Mouse (Mus musculus) cerebellum, postnatal 4 days (tissue): ENCODE data around the gene Dab1.

Source experiments
- DNase-seq, 2 experiments: peaks; one replicate each; pipeline ENCODE4 v3.0.0; 2022; ENCODE audit warnings: low spot score in 2 of 2, mixed read lengths in 1 of 2

The Dab1 gene

DNA sequence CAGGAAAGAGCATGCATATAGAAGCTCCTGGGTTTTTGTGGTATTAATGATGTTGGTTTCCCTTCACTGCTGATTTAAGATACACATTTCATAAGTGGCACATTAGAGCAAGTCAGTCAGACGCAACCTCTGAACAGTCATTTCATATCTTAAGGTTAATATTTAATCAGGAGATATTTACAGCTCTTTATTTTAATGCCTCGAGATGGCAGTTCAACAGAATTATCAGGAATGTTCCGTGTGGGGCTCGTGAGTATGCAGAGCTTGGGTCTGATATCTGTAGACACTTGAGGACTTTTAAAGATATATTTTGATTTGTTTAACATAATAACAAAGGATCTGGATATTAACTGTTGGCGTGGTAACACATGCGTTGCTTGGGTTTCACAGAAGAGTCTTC, 892.7 kb downstream of the Dab1 start:
- DNase-seq = no peak

DNA sequence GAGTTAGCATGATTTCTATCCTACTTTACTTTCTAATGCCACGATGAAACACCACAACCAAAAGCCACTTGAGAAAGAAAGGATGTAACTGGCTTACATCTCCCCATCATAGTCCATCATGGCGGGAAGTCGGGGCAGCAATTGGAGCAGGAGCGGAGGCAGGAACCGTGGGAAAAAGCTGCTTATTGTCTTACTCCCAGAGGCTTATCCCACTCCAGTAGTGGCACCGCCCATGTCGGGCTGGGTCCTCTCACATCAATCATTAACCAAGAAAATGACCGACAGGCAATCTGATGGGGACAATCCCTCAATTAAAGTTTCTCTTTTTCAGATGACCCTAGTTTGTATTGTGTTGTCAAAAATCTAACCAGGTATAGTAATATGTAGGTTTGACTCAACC, 893.4 kb downstream of the Dab1 start:
- no peak for DNase-seq

DNA sequence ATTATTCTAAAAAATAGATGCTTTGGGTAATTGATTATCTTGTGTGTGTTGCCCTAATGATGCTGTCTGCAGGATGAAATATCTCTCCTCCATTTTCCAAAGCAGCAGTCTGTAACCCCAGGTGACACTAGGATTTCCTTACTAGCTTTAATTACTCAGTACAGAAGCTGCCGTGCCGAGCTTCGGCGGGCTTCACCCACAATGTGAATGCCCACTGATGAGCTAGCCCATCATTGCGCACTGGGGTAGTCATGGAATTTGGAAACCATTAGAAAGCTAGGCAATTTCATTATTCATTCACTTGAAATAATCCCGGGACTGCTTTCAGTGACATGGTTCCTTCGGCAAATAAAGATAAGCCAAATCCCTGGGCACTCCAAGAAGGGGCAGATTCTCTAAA, 894.5 kb downstream of the Dab1 start:
- no peak for DNase-seq

DNA sequence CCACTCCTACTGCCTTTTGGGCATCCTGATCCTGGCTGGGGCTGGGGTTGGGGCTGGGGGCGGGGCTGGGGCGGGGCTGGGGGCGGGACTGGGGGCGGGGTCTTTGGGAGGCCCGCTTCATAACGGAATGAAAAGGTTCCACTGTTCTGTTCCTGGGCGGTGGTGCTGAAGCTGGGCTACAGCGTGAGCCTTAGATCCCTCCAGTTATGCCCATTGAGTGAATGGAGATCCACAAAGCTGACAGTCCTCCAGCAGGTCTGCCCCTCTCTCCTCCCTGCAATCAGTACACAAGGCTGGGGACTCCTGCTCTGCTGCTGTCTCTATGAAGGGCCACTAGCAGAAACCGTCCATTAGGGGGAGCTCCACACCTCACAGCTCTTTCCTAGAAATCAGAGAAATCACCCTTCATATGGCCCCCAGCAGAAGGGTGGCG, 895.4 kb downstream of the Dab1 start:
- DNase-seq = peak in 1 of 2 experiments; percentile 21

DNA sequence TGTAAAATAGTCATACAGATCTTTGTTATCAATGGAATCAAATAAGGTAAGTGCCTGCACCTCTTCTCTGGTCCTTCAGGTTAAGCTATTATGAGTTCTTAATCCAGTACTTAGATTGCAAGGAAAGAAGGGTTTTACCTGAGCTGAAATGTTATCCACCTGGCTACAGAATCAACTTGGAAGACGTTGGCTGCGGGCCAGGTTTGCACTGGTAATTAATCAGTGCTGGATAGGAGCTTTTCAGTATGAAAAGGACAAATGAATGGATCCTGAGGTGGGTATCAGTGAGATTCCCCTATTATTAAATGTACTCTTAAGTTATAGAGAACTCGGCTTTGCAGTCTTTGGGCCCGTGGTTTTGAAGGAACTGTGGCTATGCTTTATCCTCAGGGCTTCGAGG, 896.5 kb downstream of the Dab1 start:
- DNase-seq = no peak

DNA sequence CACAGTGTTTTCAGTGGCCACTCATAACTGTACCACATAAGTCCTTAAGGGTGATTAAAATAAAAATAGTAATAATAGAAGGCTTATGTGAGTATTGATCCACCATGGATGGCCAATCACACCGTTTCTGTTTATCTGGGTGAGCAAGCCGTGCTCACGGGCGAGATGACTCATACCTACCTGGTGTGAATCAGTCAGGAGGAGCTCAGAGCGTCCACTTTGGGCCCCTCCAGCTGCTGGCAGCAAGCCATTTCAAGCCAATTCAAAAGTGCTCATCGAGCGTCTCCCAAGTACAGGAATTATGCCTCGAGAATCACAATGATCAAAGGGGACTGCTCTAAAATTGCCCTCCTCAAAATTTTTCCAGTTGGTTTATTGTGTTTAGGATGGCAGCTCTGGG, 903.2 kb downstream of the Dab1 start:
- no peak for DNase-seq

DNA sequence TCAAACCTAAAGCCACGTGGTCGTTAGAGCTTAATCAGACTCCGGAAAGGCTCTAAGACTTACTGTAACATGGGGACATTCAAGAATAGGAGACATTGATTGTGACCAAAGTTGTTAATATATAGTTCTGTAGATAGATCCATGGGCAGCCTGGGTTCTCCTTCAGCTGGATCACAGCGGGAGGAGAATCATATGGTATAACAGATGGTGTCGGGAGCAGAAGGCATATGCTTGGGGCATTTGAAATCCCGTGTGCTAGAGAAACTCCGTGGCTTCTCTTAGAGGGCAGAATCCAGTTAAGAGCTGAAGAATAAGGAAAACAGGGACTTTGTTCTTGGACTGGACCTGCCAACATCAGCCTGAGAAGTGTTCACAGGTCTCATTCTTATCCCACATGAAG, 904.6 kb downstream of the Dab1 start:
- DNase-seq = no peak

DNA sequence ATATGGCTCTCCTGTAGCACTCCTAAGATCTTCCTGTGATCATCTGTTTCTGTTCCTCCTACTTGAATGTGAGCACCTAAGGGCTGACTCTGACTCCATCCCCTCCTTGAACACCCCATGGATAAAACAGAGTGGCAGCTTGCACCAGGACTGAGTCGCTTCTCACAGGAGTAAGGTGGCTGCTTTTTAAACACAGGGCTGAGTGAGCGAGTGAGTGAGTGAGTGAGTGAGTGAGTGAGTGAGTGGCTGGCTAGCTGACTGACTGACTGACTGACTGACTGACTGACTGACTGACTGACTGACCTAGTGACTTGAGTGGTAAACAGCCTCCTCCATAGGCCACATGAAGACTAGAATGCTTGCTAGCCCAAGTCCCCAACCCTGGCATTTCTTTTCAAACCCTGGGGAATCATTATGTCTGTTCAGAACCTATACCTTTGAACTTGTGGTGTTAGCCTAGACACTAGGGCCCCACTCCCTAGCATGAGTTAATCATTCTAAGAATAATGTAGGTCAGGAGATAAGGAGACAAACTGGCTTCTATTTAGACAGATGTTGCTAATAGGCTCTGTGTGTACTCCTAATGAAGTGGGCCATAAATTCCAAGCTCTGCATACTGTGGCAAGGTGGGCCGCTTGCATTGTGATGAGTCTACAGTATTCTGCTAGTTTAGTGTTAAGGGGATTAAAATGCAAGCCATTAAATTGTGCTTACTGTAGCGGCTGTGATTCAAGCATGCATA, 910.9 kb downstream of the Dab1 start:
- DNase-seq = no peak

DNA sequence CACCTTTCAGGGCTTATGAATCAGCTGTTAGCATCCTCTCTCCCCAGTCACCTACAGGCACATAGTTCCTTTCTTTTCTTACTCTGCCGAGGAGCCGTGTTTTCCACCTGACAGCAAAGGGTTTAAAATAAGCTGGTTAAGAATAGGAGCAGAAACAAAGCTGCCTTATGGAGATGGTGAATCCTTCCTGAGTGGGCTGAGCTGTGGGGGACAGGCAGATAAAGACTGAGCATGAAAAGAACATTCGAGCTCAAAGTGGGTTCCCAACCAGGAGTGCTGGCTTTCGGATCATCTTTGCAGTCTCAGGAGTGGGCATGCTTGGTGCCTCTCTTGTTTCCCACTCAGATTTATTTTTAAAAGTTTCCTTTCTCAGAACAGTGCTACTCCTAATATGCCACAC, 913.7 kb downstream of the Dab1 start:
- DNase-seq = no peak

DNA sequence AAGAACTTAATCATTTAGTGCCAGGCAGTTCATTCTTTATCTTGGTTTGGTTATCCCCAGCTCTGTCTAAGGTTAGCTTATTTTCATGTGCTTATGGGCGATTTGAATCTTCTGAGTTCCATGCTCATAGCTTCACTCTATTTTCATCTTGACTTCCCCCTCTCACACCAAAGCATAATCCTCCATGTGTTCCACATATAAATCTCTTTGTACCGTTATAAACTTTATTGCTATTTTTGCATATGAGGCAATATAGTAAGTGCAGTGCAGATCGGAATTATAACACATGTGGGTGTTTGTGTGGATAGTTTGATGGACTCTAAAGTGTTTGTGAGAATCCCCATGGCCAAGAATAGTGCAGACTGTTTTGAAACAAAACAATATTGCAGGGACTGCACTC, 919.3 kb downstream of the Dab1 start:
- DNase-seq = no peak

DNA sequence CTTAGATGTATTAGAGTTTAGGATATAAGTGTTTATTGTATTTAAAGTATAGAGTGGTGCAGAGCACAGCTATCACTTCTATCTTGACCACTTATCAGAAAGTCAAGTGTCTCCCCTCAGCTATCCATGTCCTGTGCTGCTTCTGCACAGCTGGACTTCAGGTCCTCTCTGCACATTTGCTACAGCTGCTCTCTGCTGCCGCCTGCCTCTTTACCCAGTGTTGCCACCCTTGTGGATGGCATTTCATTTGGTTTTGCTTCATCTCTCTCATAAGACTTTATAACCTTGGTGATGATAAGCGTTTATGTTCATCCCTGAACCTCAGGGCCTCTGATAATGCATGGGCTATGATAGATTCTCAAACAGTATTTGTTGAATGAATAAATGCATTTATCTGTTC, 919.9 kb downstream of the Dab1 start:
- DNase-seq = no peak

DNA sequence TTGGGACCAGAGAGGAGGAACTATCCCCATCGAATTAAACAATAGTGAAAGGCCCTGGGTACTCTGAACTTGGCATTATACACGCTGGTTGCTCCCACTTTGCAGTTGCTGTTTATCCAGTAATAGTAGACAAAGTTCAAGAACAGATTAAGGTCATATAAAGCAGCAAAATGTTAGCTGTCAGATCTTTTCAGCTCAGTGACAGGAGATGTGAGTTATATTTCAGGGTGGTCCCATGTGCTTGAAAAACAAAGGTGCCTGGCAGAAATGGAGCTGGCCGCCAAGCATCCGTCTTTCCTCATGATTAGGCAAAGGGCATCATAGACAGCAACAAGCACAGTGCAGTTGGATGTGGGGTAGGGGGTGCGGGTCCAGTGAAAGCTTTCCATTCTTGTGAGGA, 927.9 kb downstream of the Dab1 start:
- no peak for DNase-seq

DNA sequence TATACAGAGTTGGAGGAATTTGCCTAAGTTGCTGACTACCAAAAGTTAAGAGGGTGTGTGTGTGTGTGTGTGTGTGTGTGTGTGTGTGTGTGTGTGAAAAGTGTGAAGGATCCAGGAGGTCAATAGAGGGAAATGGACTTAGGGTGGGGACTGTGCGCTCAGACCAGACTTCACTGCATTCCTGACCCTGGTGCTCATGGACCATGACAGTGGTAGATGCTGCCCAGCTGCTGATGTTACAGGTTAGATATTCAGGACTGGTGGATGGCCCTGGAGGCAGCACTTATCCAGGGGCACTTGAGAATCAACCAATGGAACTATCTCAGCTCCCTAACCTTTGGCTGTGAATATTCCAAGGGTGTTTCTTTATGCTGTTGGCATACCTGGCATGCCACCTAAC, 929.1 kb downstream of the Dab1 start:
- DNase-seq = no peak

DNA sequence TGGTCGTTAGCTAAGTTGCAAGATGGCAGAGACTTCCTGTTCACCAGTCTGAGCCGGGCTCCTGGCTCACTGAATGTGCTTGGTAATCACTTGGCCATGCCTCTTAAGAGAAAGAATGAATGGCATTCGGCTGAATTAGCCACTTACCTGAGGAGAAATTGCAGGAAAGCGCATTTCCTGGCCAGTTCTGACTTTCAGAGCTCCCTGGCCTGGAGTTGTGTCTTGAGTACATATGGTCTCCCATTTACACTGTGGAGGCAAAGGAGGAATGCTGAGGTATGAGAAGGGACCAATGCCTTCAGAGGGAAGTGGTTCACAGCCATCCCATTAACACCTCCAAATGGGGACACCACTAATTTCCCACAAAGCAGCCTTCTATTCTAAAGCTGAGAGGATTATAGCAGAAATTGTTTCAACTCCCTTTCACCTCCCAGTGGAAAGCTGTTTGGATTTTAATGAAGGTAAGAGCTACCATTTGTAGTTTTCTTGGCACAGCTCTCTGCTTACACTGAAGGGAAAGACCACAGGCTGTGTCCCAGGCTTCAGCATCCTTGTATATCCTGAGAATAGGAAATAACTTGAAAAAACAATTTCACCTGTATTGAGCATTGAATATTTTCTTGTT, 931.5 kb downstream of the Dab1 start:
- no peak for DNase-seq

DNA sequence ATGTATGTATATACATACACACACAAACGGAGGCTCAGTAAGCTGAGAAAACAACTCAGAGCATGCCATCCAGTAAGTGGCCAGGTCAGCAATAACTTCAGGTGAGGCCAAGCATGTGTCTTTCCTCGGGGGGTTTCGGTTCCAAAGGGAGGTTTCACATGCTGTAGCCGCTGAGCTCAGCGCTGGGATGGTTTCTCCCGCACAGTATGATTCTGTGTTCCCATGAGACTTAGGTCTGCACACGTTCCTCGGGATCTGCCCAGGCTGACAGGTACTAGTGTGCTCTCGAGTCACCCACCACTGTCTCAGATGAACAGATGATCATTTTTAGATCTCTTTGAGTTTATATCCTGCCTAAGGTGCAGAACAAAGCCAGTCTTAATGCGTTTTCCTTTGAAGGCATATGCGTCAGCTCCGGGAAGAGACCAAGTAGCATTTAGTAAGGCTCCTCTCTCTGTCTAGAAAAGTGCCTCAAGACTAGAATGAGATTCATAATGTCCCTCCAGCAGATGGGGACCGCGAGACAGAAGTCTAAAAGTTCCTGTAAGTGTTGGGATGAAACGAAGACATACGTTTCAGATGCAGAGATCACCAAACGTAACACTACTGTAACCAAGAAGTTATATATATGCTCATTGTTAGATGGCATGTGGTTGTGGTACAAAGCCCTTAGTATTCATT, 932.4 kb downstream of the Dab1 start:
- no peak for DNase-seq

DNA sequence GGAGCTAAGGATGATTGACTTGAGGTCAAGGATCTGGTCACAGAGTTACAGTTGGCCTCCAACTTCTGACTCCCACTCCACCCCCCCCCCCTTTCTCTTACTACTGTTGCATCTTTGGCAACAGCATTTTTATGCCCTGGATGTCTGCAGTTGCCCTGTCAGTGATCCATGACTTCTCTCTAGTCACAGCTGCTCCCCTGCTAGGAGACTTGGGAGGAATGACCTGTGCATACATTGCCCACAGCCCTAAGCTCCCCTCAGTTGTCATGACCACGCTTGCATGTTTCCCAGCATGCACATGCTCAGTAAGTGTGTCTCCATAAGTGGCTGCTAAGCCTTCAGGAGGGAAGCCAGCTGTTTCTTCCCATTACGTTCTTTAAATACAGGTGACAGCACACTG, 936.2 kb downstream of the Dab1 start:
- no peak for DNase-seq

DNA sequence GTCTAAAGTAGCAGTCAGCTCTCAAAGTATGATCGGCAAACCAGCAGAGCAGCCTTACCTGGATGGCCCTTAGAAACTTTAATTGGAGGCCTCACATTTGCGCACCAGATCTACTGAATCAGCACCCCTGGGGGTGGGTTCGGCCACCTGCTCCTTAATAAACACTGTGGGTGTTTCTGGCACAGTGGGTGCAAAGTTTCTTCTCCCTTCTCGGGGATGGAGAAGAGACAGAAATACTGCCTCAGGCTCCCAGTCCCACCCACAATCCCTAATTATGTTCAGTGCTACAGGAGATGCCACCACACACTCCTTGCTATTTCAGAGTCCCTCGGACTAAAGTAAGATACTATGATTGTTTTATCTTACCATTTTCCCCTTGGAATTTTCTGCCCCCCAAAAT, 944.4 kb downstream of the Dab1 start:
- DNase-seq = no peak

DNA sequence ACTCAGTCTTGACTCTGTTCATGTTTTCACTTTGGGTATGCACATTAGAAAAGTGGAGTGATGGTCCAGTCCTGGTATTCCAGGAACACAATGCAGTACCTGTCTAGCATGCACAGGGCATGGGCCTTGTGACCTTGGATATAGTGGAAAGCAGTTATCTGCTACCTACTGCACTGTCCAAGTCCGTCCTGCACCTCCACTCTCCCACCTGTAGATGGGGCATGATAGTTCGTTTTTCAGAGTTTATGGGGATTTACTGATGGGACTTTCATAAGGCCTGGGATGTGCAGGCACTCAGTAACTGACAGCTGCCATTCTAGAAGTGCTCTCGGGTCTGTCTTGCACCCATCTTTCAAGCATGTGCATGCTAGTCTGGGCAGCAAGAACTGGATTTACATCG, 951.4 kb downstream of the Dab1 start:
- no peak for DNase-seq

DNA sequence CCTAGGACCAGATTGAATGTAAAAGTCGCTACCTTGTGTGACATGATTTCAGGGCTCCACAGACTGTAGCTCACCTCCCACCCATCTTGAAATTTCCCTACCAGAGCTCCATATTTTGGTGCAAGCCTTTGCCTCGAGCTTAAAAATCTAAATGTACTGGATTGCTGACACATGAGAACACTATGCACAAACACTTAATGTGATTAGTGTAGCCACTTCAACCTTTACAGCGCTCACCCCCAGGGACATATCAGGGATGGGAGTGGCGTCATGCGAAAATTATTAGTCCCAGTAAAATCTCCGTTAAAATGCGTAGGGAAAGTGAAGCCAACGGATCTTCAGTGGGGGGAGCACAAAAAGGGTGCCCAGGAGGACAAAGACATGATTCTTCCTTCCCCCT, 953.3 kb downstream of the Dab1 start:
- DNase-seq = no peak

DNA sequence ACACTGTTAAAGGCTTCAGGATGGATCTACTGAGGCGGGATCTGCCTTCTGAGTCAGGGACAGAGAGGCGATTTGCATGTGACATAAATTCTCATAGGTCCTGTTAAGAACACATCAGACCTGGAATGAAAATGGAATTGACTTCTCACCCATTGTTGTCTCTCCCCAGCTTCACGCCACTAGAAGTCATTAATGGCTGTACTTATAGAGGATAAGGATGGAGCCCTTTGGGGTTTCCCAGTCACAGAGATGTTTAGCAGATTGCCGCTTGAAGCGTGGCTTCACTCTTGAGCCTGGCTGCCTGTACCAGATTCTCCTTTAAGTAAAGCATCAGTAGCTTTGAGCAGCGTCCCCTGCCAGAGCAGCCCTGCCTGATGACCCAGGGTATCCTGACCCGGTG, 954.3 kb downstream of the Dab1 start:
- no peak for DNase-seq

DNA sequence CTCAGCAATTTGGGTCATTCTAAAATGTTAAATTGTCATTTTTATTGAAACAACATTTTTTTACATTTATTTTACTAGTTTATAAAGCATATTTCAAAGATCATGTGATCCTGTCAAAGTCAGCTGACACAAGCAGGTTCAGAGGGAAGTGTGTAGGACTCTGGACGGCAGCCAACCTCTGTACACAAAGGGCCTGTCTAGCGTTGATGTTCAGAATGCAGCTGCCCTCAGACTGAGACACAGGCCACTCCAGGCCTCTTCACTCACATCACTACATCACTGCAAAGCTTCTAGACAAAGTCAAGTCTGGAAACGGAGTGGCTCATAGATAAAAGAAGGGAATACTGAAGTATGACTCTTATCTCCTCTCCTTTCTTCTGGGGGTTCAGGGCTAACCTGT, 959.2 kb downstream of the Dab1 start:
- peak in 1 of 2 experiments; percentile 8 for DNase-seq

DNA sequence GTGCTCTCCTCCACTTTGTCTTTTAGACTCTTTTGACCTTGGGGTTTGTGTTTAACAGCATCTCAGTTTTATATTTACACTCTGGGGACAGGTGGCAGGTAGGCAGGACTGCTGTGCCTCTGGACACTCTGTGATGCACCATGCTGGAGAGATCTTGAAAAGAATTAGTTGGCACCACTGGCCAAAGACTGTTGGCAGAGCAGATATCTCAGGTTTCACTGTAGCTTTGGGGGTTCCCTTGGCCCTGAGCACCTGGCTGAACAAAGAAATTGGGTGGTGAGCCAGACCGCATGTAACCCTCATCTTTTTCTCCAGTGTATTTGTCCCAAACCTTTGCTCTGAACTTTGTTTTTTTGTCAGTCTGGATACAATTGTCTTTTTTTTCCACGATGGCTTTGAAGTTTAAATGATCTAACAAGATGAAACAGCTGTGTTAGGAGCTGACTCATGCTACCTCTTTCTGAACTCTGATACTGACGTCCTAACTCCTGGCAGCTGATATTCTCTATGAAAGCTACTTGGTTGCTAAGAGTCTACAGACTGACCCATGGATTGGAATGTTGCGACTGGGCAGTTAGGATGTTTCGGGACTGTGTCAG, 960.9 kb downstream of the Dab1 start:
- no peak for DNase-seq

DNA sequence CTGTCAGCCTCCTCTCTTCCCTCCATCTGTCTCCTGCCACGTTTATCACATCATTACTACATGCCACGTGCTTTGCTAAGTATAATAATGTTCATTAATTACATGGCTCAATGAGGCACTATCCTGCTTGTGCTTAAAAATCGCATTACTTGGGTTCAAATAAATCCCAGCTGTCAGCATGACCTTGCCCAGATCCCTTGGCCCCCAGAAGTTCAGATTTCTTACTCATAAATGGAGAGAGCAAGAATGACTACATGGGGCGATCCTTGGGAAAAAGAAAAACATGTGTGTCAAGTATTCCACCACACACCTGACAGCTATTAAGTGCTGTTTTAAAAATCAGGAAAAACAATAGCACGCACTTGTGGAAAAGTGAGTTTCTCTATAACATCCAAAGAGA, 963.6 kb downstream of the Dab1 start:
- DNase-seq = no peak
